In the genomic region with DNA sequence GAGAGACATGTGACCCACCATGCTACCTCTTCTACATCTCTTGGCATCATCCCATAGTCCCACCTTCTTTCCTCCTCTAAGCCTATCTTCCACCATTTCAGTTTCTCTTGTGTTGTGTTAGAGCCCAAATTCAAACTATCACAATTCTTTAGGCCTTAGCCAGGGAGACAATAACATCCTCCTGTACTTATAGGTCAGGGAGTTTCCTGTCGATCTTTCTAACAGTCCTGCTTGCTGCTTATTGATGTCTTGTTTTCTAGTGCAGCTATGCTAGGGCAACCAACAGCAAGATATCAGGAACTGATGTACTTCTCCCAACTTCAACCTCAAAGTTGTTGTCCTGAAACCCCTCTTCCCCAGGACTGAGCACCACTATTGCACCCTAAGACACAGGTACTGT, we compare ENCODE assay signal across 11 mouse cellular contexts.
"Had no signal": no experiment of that assay in that cellular context is flagged by ENCODE, and none has a peak within 500 bp of the region (broad histone marks: within the 10 kb centered on the region; RNA-seq: fewer than 3 reads in every experiment).

No protein-coding gene starts in this region.

- DNase-seq: lung, adult 18-20 months; lung, embryonic 14.5 days; lung, postnatal 10 days; lung, postnatal 4 days; midbrain, embryonic 14.5 days; retina, postnatal 1 day; spleen, adult 18-20 months; thymus, adult 18-20 months; thymus, postnatal 14 days; thymus, postnatal 4 days had no signal

- ATAC-seq: midbrain, embryonic 16.5 days had no signal
